Mouse (Mus musculus): ENCODE data around the gene Prdm16.
A peak's percentile ranks its signal among the peaks of the same experiment; 100 is the strongest.

Gene Prdm16

GRCm38 (mm10) chr4:154371542-154372247, 265.0 kb downstream of the Prdm16 start:
- no peak for DNase-seq

GRCm38 (mm10) chr4:154370841-154371240, 265.8 kb downstream of the Prdm16 start:
- no peak for DNase-seq

GRCm38 (mm10) chr4:154369089-154369488, 267.6 kb downstream of the Prdm16 start:
- DNase-seq, result no peak

- no peak for DNase-seq
Measured at GRCm38 (mm10) chr4:154366836-154367235, 269.8 kb downstream of the Prdm16 start.

GRCm38 (mm10) chr4:154364752-154365151, 271.9 kb downstream of the Prdm16 start:
- no peak for DNase-seq

- no peak for DNase-seq
Measured at GRCm38 (mm10) chr4:154360850-154361249, 275.8 kb downstream of the Prdm16 start.

- DNase-seq, result no peak
Measured at GRCm38 (mm10) chr4:154360441-154360840, 276.2 kb downstream of the Prdm16 start.

GRCm38 (mm10) chr4:154359762-154360300, 276.8 kb downstream of the Prdm16 start:
- no peak for DNase-seq

- DNase-seq, result no peak
Measured at GRCm38 (mm10) chr4:154358816-154359215, 277.9 kb downstream of the Prdm16 start.

- DNase-seq, result no peak
Measured at GRCm38 (mm10) chr4:154358370-154358769, 278.3 kb downstream of the Prdm16 start.

- no peak for DNase-seq
Measured at GRCm38 (mm10) chr4:154355408-154355807, 281.3 kb downstream of the Prdm16 start.

- DNase-seq, result no peak
Measured at GRCm38 (mm10) chr4:154352246-154352645, 284.4 kb downstream of the Prdm16 start.

- peak; percentile 79 for DNase-seq
Measured at GRCm38 (mm10) chr4:154348197-154348786, 288.4 kb downstream of the Prdm16 start.

GRCm38 (mm10) chr4:154346731-154347522, 289.7 kb downstream of the Prdm16 start:
- peak; percentile 34 for DNase-seq

- peak; percentile 70 for DNase-seq
Measured at GRCm38 (mm10) chr4:154336650-154337049, 300.0 kb downstream of the Prdm16 start.

GRCm38 (mm10) chr4:154335761-154336160, 300.9 kb downstream of the Prdm16 start, which contains the start of gene B230104I21Rik:
TSS of gene B230104I21Rik (plus strand) at chr4:154336127.
- no peak for DNase-seq

GRCm38 (mm10) chr4:154334699-154335402, 301.8 kb downstream of the Prdm16 start:
- peak; percentile 47 for DNase-seq

- no peak for DNase-seq
Measured at GRCm38 (mm10) chr4:154333300-154333699, 303.4 kb downstream of the Prdm16 start.

- peak; percentile 38 for DNase-seq
Measured at GRCm38 (mm10) chr4:154331271-154331670, 305.4 kb downstream of the Prdm16 start.

GRCm38 (mm10) chr4:154330001-154330400, 306.7 kb downstream of the Prdm16 start:
- no peak for DNase-seq

- peak; percentile 83 for DNase-seq
Measured at GRCm38 (mm10) chr4:154328836-154329235, 307.8 kb downstream of the Prdm16 start.

GRCm38 (mm10) chr4:154328431-154328830, 308.2 kb downstream of the Prdm16 start:
- no peak for DNase-seq

- no peak for DNase-seq
Measured at GRCm38 (mm10) chr4:154325410-154325809, 311.3 kb downstream of the Prdm16 start.

Data from kidney, postnatal 10 days (tissue).